16 mouse cellular contexts compared by ENCODE assay signal in the genomic region with DNA sequence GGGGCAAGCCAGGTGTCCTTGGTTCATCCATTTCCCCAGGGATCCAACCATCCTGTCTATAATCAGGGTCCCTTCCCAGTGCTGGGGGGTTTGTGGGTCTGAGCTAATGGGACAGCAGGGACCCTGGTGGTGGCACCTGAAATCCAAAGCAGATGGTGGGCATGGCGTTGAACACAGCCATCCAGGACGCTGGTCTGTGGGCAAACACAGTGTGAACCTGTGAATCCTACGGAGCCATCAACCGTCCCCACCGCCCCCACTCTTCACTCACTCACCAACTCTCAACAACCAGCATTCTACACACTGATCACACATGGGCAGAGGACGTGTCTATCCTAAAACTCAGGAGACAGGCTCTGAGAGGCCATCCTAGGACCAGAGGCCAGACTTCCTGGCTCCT.
"Had no signal": no experiment of that assay in that cellular context is flagged by ENCODE, and none has a peak within 500 bp of the region (broad histone marks: within the 10 kb centered on the region; RNA-seq: fewer than 3 reads in every experiment).

No protein-coding gene starts in this region.

- DNase-seq: retina, postnatal 1 day; right cerebral cortex, adult 18-20 months; right cerebral cortex, postnatal 14 days; right cerebral cortex, postnatal 25 days; right cerebral cortex, postnatal 4 days; spleen, adult 18-20 months; thymus, adult 18-20 months; thymus, adult 2 months; thymus, postnatal 14 days; thymus, postnatal 25 days; thymus, postnatal 36 days; thymus, postnatal 4 days had no signal

- H3K27me3 ChIP-seq: neural tube, embryonic 13.5 days; neural tube, embryonic 15.5 days; stomach, embryonic 15.5 days had no signal

- H3K4me1 ChIP-seq: neural tube, embryonic 13.5 days; neural tube, embryonic 15.5 days; stomach, embryonic 15.5 days had no signal

- H3K4me2 ChIP-seq: neural tube, embryonic 13.5 days; neural tube, embryonic 15.5 days; stomach, embryonic 15.5 days had no signal

- H3K9ac ChIP-seq: neural tube, embryonic 13.5 days; neural tube, embryonic 15.5 days; stomach, embryonic 15.5 days had no signal

- H3K27ac ChIP-seq: neural tube, embryonic 13.5 days; neural tube, embryonic 15.5 days; stomach, embryonic 15.5 days; stomach, postnatal 0 days had no signal

- H3K4me3 ChIP-seq: neural tube, embryonic 13.5 days; neural tube, embryonic 15.5 days; stomach, embryonic 15.5 days had no signal

- H3K9me3 ChIP-seq: neural tube, embryonic 13.5 days; neural tube, embryonic 15.5 days; stomach, embryonic 15.5 days had no signal
